Mouse (Mus musculus) macrophage (primary cell): ENCODE measurements around the gene Hsd17b7. TPM values are rescaled to one million over a fixed set of nuclear protein-coding genes. Genes with fewer than 3 reads are reported as not detected.

Source experiments
- H3K27ac ChIP-seq: fragments of 350-480 bp; formaldehyde crosslinking; 2 replicates; pipeline ENCODE4 v1.9.0; 2021
- H3K36me3 ChIP-seq: fragments of 350-480 bp; formaldehyde crosslinking; 2 replicates; pipeline ENCODE4 v1.9.0; 2021; ENCODE audit errors: inconsistent target
- H3K4me3 ChIP-seq: fragments of 350-480 bp; formaldehyde crosslinking; 2 replicates; pipeline ENCODE4 v1.9.0; 2021; ENCODE audit errors: inconsistent target
- H3K79me2 ChIP-seq: fragments of 350-480 bp; formaldehyde crosslinking; 2 replicates; pipeline ENCODE4 v1.9.0; 2021; ENCODE audit errors: inconsistent target
- WGBS: methylation state at CpG from one replicate; pipeline ENCODE4 v1.1.7; 2026; ENCODE audit warnings: inconsistent platforms; ENCODE audit not compliant: missing documents; 5-methylcytosine and 5-hydroxymethylcytosine counted together
- polyA plus RNA-seq: library from polyadenylated mRNA; stranded (reverse); fragments of 250-400 nt; gene quantifications from 3 replicates; pipeline ENCODE4 v1.2.4, GENCODE M21; 2018; ENCODE audit warnings: inconsistent platforms

Gene Hsd17b7
- polyA plus RNA-seq, 1 experiment from 2014 or later: 2.1 TPM

- no peak overlapping the region for H3K27ac ChIP-seq
- WGBS: 47% methylated on average over 8 of the region's 8 CpGs
- H3K36me3 ChIP-seq: no peaks in the 10 kb centered on the region
- no peaks in the 10 kb centered on the region for H3K79me2 ChIP-seq
- H3K4me3 ChIP-seq: no peak overlapping the region
Observed at GRCm38 (mm10) chr1:169921710-169922211, 47.3 kb downstream of the Hsd17b7 start.

GRCm38 (mm10) chr1:169919211-169919610 is 49.8 kb downstream of the Hsd17b7 start:
- WGBS: 11% methylated on average over 11 of the region's 11 CpGs
- no peak overlapping the region for H3K4me3 ChIP-seq
- H3K79me2 ChIP-seq: no peaks in the 10 kb centered on the region
- H3K27ac ChIP-seq: no peak overlapping the region
- H3K36me3 ChIP-seq: no peaks in the 10 kb centered on the region

GRCm38 (mm10) chr1:169917998-169918397 is 51.0 kb downstream of the Hsd17b7 start:
- Histone ChIP-seq H3K36me3 (no peaks in the 10 kb centered on the region), H3K27ac (no peak overlapping the region), H3K79me2 (no peaks in the 10 kb centered on the region), H3K4me3 (no peak overlapping the region)
- 46% methylated on average over 4 of the region's 4 CpGs for WGBS

GRCm38 (mm10) chr1:169917115-169917796 is 51.8 kb downstream of the Hsd17b7 start:
- Histone ChIP-seq H3K4me3 (no peak overlapping the region), H3K79me2 (no peaks in the 10 kb centered on the region), H3K36me3 (no peaks in the 10 kb centered on the region), H3K27ac (no peak overlapping the region)
- WGBS: 50% methylated on average over 9 of the region's 9 CpGs

GRCm38 (mm10) chr1:169916659-169917058 is 52.4 kb downstream of the Hsd17b7 start:
- no peak overlapping the region for H3K4me3 ChIP-seq
- no peak overlapping the region for H3K27ac ChIP-seq
- WGBS: 48% methylated on average over 7 of the region's 7 CpGs
- no peaks in the 10 kb centered on the region for H3K36me3 ChIP-seq
- H3K79me2 ChIP-seq: no peaks in the 10 kb centered on the region

- H3K79me2 ChIP-seq: no peaks in the 10 kb centered on the region
- H3K27ac ChIP-seq: no peak overlapping the region
- no peak overlapping the region for H3K4me3 ChIP-seq
- 83% methylated on average over 3 of the region's 6 CpGs for WGBS
- no peaks in the 10 kb centered on the region for H3K36me3 ChIP-seq
Observed at GRCm38 (mm10) chr1:169911526-169911925, 57.5 kb downstream of the Hsd17b7 start.

GRCm38 (mm10) chr1:169910751-169911150 is 58.3 kb downstream of the Hsd17b7 start:
- no peak overlapping the region for H3K27ac ChIP-seq
- no peaks in the 10 kb centered on the region for H3K79me2 ChIP-seq
- 78% methylated on average over 7 of the region's 7 CpGs for WGBS
- H3K36me3 ChIP-seq: no peaks in the 10 kb centered on the region
- H3K4me3 ChIP-seq: no peak overlapping the region

- Histone ChIP-seq H3K79me2 (no peaks in the 10 kb centered on the region), H3K4me3 (no peak overlapping the region), H3K27ac (no peak overlapping the region), H3K36me3 (no peaks in the 10 kb centered on the region)
- 79% methylated on average over 6 of the region's 6 CpGs for WGBS
Observed at GRCm38 (mm10) chr1:169909659-169910058, 59.4 kb downstream of the Hsd17b7 start.

GRCm38 (mm10) chr1:169909163-169909562 is 59.9 kb downstream of the Hsd17b7 start:
- WGBS: 95% methylated on average over 5 of the region's 5 CpGs
- Histone ChIP-seq H3K4me3 (no peak overlapping the region), H3K79me2 (no peaks in the 10 kb centered on the region), H3K27ac (no peak overlapping the region), H3K36me3 (no peaks in the 10 kb centered on the region)

- Histone ChIP-seq H3K27ac (no peak overlapping the region), H3K79me2 (no peaks in the 10 kb centered on the region), H3K36me3 (no peaks in the 10 kb centered on the region), H3K4me3 (no peak overlapping the region)
- 93% methylated on average over 3 of the region's 3 CpGs for WGBS
Observed at GRCm38 (mm10) chr1:169900771-169901336, 68.2 kb downstream of the Hsd17b7 start.

Other genes starting within 250 kb of the Hsd17b7 start
- not detected in 3 replicates for gene Rgs4, start 221.6 kb downstream of the Hsd17b7 start, polyA plus RNA-seq
- not detected in 3 replicates for gene Ccdc190, start 40.6 kb downstream of the Hsd17b7 start, polyA plus RNA-seq
- gene Ddr2, start 141.5 kb upstream of the Hsd17b7 start, polyA plus RNA-seq: 0.04 TPM in 1 of 3 replicates, not detected in the others
- gene Uap1, start 205.7 kb upstream of the Hsd17b7 start, polyA plus RNA-seq: 13.5 to 19.3 TPM (median 19.2 TPM) in 3 replicates
- gene Uhmk1, start 246.2 kb upstream of the Hsd17b7 start, polyA plus RNA-seq: 39.0 to 70.1 TPM (median 52.2 TPM) in 3 replicates